Mouse (Mus musculus) mouse embryonic stem cell (cell line): Measurements from ENCODE around the gene Cfap58.

ENCODE experiments used
- in situ Hi-C, 2 experiments: fragments of 300-500 bp; cut with MboI; formaldehyde crosslinking; loops; 1 replicate in 1 of 2; 3 replicates in 1 of 2; pipeline ENCODE4 v1.14.3; 2019 to 2020; ENCODE audit warnings: low sequenced_read_pairs in 2 of 2, low pct_unique_long_range_greater_than_20kb in 1 of 2, mixed read lengths in 1 of 2; ENCODE audit not compliant: unreplicated experiment in 1 of 2

Cfap58 gene

DNA sequence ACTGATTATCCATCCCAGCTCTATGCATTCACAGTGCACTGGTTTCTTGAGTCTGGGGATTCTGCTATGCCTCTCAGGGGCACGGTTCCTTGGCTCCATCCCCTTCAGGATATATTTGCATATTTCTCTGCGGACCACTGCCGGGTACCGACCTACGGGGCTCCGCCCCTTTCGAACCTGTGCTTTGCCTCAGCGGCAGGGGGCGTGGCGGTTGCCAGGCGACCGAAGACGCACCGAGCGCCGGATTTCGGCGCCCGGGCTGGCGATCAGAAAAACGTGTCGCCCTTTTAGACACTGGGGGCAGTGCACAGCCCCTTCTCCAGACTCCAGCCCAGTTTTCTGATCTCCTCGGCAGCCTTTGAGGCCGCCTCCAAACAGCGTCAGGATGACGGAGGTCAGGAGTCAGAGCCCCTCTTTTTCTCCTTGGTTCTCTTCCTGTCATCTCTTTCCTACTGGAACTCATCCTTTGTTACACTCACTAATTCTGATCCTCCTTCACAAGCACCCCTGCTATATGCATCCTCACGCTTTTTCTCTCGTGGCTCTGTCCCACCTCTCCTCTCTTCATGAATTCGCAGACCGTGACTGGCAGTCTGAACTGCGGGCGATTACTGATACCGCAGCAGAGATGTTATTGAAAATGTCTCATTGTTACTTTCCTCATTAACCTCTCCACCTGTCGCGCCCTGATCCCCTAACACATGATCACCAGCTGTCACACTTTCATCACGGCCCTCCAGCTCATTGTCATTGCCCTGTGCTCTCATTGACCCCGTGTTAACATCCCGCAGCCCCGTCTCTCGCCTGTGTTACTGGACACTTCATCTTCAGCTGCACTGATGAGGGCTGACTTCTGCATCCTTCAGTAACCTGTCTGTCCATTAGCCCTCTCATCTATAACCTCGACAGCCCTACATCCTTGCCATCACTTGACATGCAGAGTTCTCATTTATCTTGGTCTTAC, at the start of gene Cfap58:
Gene Cfap58 (plus strand): TSS at position 233 of the 964 bp plus-strand sequence.
- in situ Hi-C loops = no loop called here

- in situ Hi-C loops = no loop called here
Measured at GRCm38 (mm10) chr19:47888037-47888436, 49.4 kb upstream of the Cfap58 start.

- in situ Hi-C loops = no loop called here
Measured at GRCm38 (mm10) chr19:47890489-47891130, 46.9 kb upstream of the Cfap58 start.

- in situ Hi-C loops = no loop called here
Measured at GRCm38 (mm10) chr19:47891562-47892312, 45.7 kb upstream of the Cfap58 start.

- in situ Hi-C loops = no loop called here
Measured at GRCm38 (mm10) chr19:47893092-47893491, 44.4 kb upstream of the Cfap58 start.

DNA sequence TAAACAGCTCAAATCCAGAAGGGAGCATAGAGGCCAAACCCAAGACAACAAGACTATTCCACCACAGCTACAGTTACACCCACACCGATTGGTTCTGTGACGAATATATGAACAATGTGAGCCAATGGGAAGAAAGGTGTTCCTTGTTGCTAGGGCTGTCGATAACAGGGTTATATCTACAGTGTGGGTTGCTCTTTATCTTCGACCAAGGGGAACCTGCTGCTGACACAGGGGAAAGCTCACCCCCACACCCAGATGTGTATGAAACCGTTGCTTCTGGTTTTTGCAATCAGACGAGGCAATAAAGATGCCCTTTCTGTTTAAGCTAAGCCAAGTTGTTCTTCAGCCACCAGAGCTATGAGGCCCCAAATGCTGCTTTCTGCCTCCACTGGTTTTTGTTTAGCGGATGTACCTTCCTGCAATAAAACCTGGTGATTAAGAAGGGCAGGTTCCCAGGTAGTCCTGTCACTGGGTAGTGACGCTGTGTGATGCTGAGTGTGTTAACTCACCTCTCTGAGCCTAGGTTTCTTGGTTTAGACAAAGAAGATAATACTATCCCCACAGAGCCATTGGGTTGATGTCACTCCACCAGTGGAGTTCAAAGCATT, 38.9 kb upstream of the Cfap58 start:
- in situ Hi-C loops = no loop called here

- in situ Hi-C loops = no loop called here
Measured at GRCm38 (mm10) chr19:47900012-47900411, 37.5 kb upstream of the Cfap58 start.

DNA sequence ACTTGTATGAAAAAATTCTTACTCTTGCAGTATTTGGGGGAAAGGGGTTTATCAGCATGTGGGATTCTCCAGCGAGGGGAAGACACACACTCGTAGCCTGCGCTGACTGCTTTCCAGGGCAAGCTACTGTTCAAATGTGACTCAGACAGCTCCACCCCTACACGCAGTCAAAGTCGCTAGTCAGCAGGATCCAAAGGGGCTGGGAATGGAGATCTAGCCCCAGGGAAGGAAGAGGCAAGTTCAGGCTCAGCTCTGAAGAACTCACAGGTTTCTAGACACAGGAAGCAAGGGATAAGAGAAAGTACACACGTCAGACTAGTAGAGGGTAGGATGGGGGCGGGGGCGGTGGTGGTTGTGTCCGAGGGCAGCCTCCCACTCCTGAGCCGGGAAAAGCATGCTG, 36.9 kb upstream of the Cfap58 start:
- in situ Hi-C loops = no loop called here

- in situ Hi-C loops = no loop called here
Measured at GRCm38 (mm10) chr19:47902316-47903201, 34.9 kb upstream of the Cfap58 start.

- in situ Hi-C loops = no loop called here
Measured at GRCm38 (mm10) chr19:47903679-47904078, 33.8 kb upstream of the Cfap58 start.

DNA sequence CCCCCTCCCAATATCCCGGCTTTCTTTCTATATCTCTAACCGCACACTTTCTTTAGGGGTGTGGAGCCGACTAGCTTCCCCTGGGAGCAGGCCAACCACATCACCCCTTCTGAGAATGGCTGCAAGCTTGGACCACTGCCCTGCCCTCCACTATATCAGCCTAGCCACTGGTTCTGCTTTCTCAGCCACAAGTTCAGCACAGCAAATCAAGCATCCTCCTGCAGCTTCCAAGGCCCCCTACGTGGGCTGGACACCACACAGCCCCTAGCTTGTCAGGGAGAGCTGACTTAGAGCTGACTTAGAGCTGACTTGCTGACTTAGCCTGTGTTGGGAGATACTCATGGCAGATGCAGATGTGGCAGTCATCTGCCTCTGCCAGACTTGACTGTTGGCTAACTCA, 32.4 kb upstream of the Cfap58 start:
- in situ Hi-C loops = no loop called here

- in situ Hi-C loops = no loop called here
Measured at GRCm38 (mm10) chr19:47905603-47906002, 31.9 kb upstream of the Cfap58 start.

DNA sequence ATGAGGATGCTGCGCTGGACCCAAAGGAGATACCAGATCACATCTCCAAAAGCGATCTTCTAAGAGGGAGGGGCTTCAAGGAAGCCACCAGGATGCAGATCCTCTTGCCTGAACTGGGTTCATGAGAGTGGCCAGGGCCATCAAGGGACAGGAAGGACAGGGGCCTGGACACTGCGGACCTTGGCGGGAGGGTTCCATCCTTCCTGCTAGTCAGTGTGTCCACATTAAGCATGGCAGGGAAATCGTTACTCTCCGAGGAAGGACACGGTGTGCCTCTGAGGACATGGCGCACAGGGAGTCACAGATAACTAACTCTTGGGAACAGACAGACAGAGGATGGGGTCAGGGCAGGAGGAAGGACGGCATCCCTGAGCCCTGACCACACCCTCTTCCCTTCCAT, 29.9 kb upstream of the Cfap58 start:
- in situ Hi-C loops = no loop called here

DNA sequence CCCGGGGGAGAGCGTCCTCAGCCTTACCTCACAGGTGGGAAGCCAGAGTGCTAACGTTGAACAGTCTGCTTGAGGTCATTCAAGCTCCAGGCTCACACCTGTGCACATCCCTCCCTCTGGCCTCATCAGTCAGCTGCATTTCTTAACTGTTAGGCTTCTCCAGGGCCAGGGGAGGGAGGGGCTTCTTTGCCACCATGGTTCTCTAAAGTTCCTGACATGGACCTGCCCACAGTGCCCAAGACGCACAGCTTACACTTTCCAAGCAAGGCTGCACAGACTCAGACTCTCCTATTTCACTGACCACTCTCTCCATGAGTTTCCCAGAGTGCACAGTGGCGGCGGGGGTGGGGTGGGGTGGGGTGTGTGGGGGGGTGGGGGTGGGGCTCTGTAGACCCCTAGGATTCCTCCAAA, 28.5 kb upstream of the Cfap58 start:
- in situ Hi-C loops = no loop called here

DNA sequence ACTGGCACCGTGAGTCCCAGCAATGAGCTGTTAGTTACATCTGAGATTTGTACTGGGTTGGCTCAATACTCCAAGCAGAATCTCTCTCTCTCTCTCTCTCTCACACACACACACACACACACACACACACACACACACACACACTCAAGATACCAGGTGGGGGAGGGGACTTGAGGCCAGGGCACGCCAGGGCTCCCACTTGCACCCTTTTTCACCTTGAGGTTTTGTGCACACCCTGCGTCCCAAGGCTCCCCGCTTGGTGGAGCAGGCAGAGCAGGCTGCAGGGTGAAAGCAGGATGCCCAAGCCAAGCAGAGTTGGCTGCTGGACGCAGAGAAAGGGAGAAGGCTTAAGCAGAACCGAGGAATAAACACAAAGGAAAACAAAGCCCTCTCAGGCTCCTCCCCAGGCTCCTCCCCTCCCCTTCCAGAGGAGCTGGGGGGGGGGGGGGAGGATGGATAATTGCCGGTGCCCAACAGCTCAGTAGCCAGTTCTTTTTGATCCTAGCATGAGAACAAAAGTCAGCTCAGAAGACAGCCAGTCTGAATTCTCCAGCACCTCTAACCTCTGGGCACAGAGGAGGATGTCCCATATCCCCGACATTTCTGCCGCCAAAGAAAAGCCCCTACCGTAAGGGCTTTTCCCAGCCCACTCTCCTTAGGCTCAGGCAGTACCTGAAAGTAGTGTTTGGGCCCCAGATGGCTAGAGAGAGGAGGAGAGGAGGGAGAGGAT, 27.9 kb upstream of the Cfap58 start:
- in situ Hi-C loops = no loop called here

DNA sequence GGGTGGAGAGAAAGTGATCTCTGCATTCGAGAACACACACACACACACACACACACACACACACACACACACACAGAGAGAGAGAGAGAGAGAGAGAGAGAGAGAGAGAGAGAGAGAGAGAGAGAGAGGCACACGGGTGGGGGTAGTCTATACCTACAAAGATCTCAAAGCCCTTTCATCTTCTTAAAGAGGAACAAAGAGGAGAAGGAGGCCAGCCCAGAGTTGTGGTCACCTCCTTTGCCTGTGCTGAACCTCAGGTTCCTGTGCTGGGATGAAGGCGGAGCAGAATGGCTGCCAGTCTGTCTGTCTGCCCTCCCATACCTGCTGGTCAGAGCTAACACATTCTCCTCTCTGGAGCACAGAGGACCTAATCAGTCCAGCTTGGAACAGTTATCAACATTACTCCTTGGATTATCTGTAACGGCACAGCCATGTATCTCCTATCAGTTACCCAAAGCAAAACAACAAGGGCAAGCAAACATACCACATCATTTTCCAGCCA, 27.3 kb upstream of the Cfap58 start:
- in situ Hi-C loops = no loop called here

DNA sequence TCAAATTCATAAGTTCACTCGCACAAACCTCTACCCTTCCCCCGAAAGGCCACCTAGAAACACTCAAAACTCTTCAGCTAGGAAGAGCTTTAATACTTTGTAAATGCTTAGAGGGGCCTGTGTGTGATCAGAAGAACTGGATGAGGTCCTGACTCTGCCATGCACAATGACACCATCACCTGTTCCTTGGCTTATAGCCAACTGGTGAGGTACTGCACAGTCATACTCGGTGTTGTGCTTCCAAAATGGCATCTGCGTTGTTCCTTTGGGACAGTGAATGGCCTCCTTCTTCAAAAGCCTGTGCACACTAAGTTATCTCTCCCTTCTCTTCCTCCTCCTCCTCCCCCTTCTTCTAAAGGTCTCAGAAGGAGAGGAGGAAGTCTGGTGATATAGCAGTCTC, 26.7 kb upstream of the Cfap58 start:
- in situ Hi-C loops = no loop called here
